Mouse (Mus musculus): ENCODE measurements around the gene Lig4. TPM values are rescaled to one million over a fixed set of nuclear protein-coding genes. Genes with fewer than 3 reads are reported as not detected.

The Lig4 gene
- polyA plus RNA-seq, 1 experiment from 2014 or later: 4.2 TPM

GRCm38 (mm10) chr8:9977016-9977415 is 470 bp downstream of the Lig4 start:
- no peak for ATAC-seq (ENCODE audit: insufficient number of reproducible peaks, low FRiP score, low TSS enrichment, low read depth)
- Histone ChIP-seq H3K27ac (replicated peaks) (peak overlapping the region; percentile 82), H3K4me1 (peaks cover 27% of the 10 kb centered on the region), H3K27me3 (no peaks in the 10 kb centered on the region), H3K9me3 (replicated peaks) (no peaks in the 10 kb centered on the region), H3K36me3 (peaks cover 13% of the 10 kb centered on the region), H3K9ac (peak overlapping the region; percentile 67; the same call in 1 of the 2 replicates), H3K4me3 (replicated peaks) (peak overlapping the region; percentile 94), H3K4me2 (replicated peaks) (peak overlapping the region; percentile 66)
- WGBS: 36% methylated on average over 15 of the region's 15 CpGs

- peak; percentile 96 for ATAC-seq (ENCODE audit: insufficient number of reproducible peaks, low FRiP score, low TSS enrichment, low read depth)
- Histone ChIP-seq H3K9ac (peak overlapping the region; percentile 50), H3K36me3 (peaks cover 21% of the 10 kb centered on the region), H3K9me3 (replicated peaks) (no peaks in the 10 kb centered on the region), H3K4me3 (replicated peaks) (peak overlapping the region; percentile 63), H3K27ac (replicated peaks) (no peak overlapping the region), H3K27me3 (no peaks in the 10 kb centered on the region), H3K4me1 (peaks cover 27% of the 10 kb centered on the region), H3K4me2 (replicated peaks) (peak overlapping the region; percentile 66)
- under 1% methylated on average over 47 of the region's 47 CpGs for WGBS
These were observed 1.4 kb downstream of the Lig4 start for GRCm38 (mm10) chr8:9975898-9976611.

- no peak for ATAC-seq (ENCODE audit: insufficient number of reproducible peaks, low FRiP score, low TSS enrichment, low read depth)
- no peaks in the 10 kb centered on the region for H3K27me3 ChIP-seq
- H3K9ac ChIP-seq: no peak overlapping the region
These were observed 2.2 kb downstream of the Lig4 start for GRCm38 (mm10) chr8:9975276-9975675.

GRCm38 (mm10) chr8:9971866-9972265 is 5.6 kb downstream of the Lig4 start:
- ATAC-seq (ENCODE audit: insufficient number of reproducible peaks, low FRiP score, low TSS enrichment, low read depth): no peak
- Histone ChIP-seq H3K4me2 (replicated peaks) (no peak overlapping the region), H3K9ac (no peak overlapping the region), H3K4me3 (replicated peaks) (no peak overlapping the region), H3K27me3 (no peaks in the 10 kb centered on the region), H3K9me3 (replicated peaks) (no peaks in the 10 kb centered on the region), H3K4me1 (peaks cover 10% of the 10 kb centered on the region), H3K27ac (replicated peaks) (no peak overlapping the region), H3K36me3 (peaks cover 29% of the 10 kb centered on the region)
- WGBS: 95% methylated on average over 9 of the region's 9 CpGs

More at GRCm38 (mm10) chr8:9975276-9975675, 2.2 kb downstream of the Lig4 start:
- H3K27ac ChIP-seq (replicated peaks): no peak overlapping the region
- H3K4me2 ChIP-seq (replicated peaks): peak overlapping the region; percentile 62
- H3K4me3 ChIP-seq (replicated peaks): peak overlapping the region; percentile 63
- peaks cover 23% of the 10 kb centered on the region for H3K36me3 ChIP-seq
- H3K4me1 ChIP-seq: peaks cover 27% of the 10 kb centered on the region
- 35% methylated on average over 5 of the region's 5 CpGs for WGBS
- H3K9me3 ChIP-seq (replicated peaks): no peaks in the 10 kb centered on the region

GRCm38 (mm10) chr8:9959919-9960318 is 17.6 kb downstream of the Lig4 start:
- no peaks in the 10 kb centered on the region for H3K36me3 ChIP-seq
- H3K27ac ChIP-seq (replicated peaks): no peak overlapping the region
- no peak overlapping the region for H3K4me2 ChIP-seq (replicated peaks)
- H3K4me1 ChIP-seq: no peaks in the 10 kb centered on the region
- no peaks in the 10 kb centered on the region for H3K9me3 ChIP-seq (replicated peaks)
- no peak overlapping the region for H3K4me3 ChIP-seq (replicated peaks)
- H3K9ac ChIP-seq: no peak overlapping the region
- H3K27me3 ChIP-seq: no peaks in the 10 kb centered on the region
- ATAC-seq (ENCODE audit: insufficient number of reproducible peaks, low FRiP score, low TSS enrichment, low read depth): no peak
- 93% methylated on average over 2 of the region's 2 CpGs for WGBS

GRCm38 (mm10) chr8:9958338-9958737 is 19.1 kb downstream of the Lig4 start:
- no peak overlapping the region for H3K27ac ChIP-seq (replicated peaks)
- ATAC-seq (ENCODE audit: insufficient number of reproducible peaks, low FRiP score, low TSS enrichment, low read depth): no peak
- H3K36me3 ChIP-seq: no peaks in the 10 kb centered on the region
- H3K27me3 ChIP-seq: no peaks in the 10 kb centered on the region
- no peak overlapping the region for H3K4me2 ChIP-seq (replicated peaks)
- 58% methylated on average over 4 of the region's 4 CpGs for WGBS
- no peaks in the 10 kb centered on the region for H3K4me1 ChIP-seq
- H3K9ac ChIP-seq: no peak overlapping the region
- H3K9me3 ChIP-seq (replicated peaks): no peaks in the 10 kb centered on the region
- H3K4me3 ChIP-seq (replicated peaks): no peak overlapping the region

- no peaks in the 10 kb centered on the region for H3K36me3 ChIP-seq
- H3K4me1 ChIP-seq: no peaks in the 10 kb centered on the region
- H3K9ac ChIP-seq: no peak overlapping the region
- H3K27me3 ChIP-seq: no peaks in the 10 kb centered on the region
- no peak overlapping the region for H3K27ac ChIP-seq (replicated peaks)
- 52% methylated on average over 10 of the region's 10 CpGs for WGBS
- H3K4me3 ChIP-seq (replicated peaks): no peak overlapping the region
- H3K4me2 ChIP-seq (replicated peaks): no peak overlapping the region
- no peak for ATAC-seq (ENCODE audit: insufficient number of reproducible peaks, low FRiP score, low TSS enrichment, low read depth)
- H3K9me3 ChIP-seq (replicated peaks): no peaks in the 10 kb centered on the region
These were observed 28.2 kb downstream of the Lig4 start for GRCm38 (mm10) chr8:9949134-9949890.

GRCm38 (mm10) chr8:9935574-9935973 is 41.9 kb downstream of the Lig4 start:
- H3K27ac ChIP-seq (replicated peaks): no peak overlapping the region
- no peak overlapping the region for H3K4me3 ChIP-seq (replicated peaks)
- no peak for ATAC-seq (ENCODE audit: insufficient number of reproducible peaks, low FRiP score, low TSS enrichment, low read depth)
- no peaks in the 10 kb centered on the region for H3K9me3 ChIP-seq (replicated peaks)
- no peaks in the 10 kb centered on the region for H3K27me3 ChIP-seq
- H3K36me3 ChIP-seq: no peaks in the 10 kb centered on the region
- WGBS: 63% methylated on average over 7 of the region's 7 CpGs
- H3K4me1 ChIP-seq: no peaks in the 10 kb centered on the region
- H3K4me2 ChIP-seq (replicated peaks): no peak overlapping the region
- H3K9ac ChIP-seq: no peak overlapping the region

- no peaks in the 10 kb centered on the region for H3K36me3 ChIP-seq
- no peak overlapping the region for H3K4me2 ChIP-seq (replicated peaks)
- H3K9me3 ChIP-seq (replicated peaks): no peaks in the 10 kb centered on the region
- H3K27ac ChIP-seq (replicated peaks): no peak overlapping the region
- 35% methylated on average over 10 of the region's 10 CpGs for WGBS
- no peak for ATAC-seq (ENCODE audit: insufficient number of reproducible peaks, low FRiP score, low TSS enrichment, low read depth)
- no peaks in the 10 kb centered on the region for H3K27me3 ChIP-seq
- H3K4me1 ChIP-seq: no peaks in the 10 kb centered on the region
- no peak overlapping the region for H3K9ac ChIP-seq
- H3K4me3 ChIP-seq (replicated peaks): no peak overlapping the region
These were observed 42.5 kb downstream of the Lig4 start for GRCm38 (mm10) chr8:9934891-9935565.

GRCm38 (mm10) chr8:9932711-9933110 is 44.8 kb downstream of the Lig4 start:
- Histone ChIP-seq H3K36me3 (no peaks in the 10 kb centered on the region), H3K27me3 (no peaks in the 10 kb centered on the region), H3K4me3 (replicated peaks) (no peak overlapping the region), H3K4me1 (no peaks in the 10 kb centered on the region), H3K9me3 (replicated peaks) (no peaks in the 10 kb centered on the region), H3K27ac (replicated peaks) (no peak overlapping the region), H3K4me2 (replicated peaks) (no peak overlapping the region), H3K9ac (no peak overlapping the region)
- ATAC-seq (ENCODE audit: insufficient number of reproducible peaks, low FRiP score, low TSS enrichment, low read depth): no peak

GRCm38 (mm10) chr8:9929746-9930445 is 47.6 kb downstream of the Lig4 start:
- H3K9ac ChIP-seq: no peak overlapping the region
- H3K4me1 ChIP-seq: no peaks in the 10 kb centered on the region
- no peak overlapping the region for H3K4me2 ChIP-seq (replicated peaks)
- no peak overlapping the region for H3K4me3 ChIP-seq (replicated peaks)
- no peak for ATAC-seq (ENCODE audit: insufficient number of reproducible peaks, low FRiP score, low TSS enrichment, low read depth)
- 59% methylated on average over 14 of the region's 14 CpGs for WGBS
- no peaks in the 10 kb centered on the region for H3K27me3 ChIP-seq
- no peaks in the 10 kb centered on the region for H3K36me3 ChIP-seq
- no peak overlapping the region for H3K27ac ChIP-seq (replicated peaks)
- no peaks in the 10 kb centered on the region for H3K9me3 ChIP-seq (replicated peaks)

All from embryonic facial prominence, embryonic 15.5 days (tissue).